Mouse (Mus musculus) CH12.LX (cell line): ENCODE results near the gene Stc2.

Experiments used
- CTCF ChIP-seq, 2 experiments: IDR thresholded peaks in 1 of 2; conservative IDR thresholded peaks in 1 of 2; 2 replicates each; pipeline ENCODE4 v1.5.1; 2011 to 2012; ENCODE audit warnings: low read depth in 2 of 2, low read length in 2 of 2, improper control_type of control experiment in 1 of 2, inconsistent platforms in 1 of 2, mild to moderate bottlenecking in 1 of 2, moderate library complexity in 1 of 2
- EP300 ChIP-seq: IDR thresholded peaks from 2 replicates; pipeline ENCODE4 v1.6.1; 2011; ENCODE audit warnings: low read length, improper control_type of control experiment
- ETS1 ChIP-seq: conservative IDR thresholded peaks from 2 replicates; pipeline ENCODE4 v1.6.1; 2012; ENCODE audit warnings: low read depth, mild to moderate bottlenecking, inconsistent platforms, low read length, improper control_type of control experiment, moderate library complexity
- MYC ChIP-seq: IDR thresholded peaks from 2 replicates; pipeline ENCODE4 v1.6.1; 2011; ENCODE audit warnings: low read depth, mild to moderate bottlenecking, improper control_type of control experiment, low read length
- SMC3 ChIP-seq: IDR thresholded peaks from 2 replicates; pipeline ENCODE4 v1.6.1; 2011; ENCODE audit warnings: low read depth, low read length, improper control_type of control experiment
- TBP ChIP-seq: conservative IDR thresholded peaks from 2 replicates; pipeline ENCODE4 v1.6.1; 2011; ENCODE audit warnings: low read depth, low read length, improper control_type of control experiment
- USF1 ChIP-seq: IDR thresholded peaks from 2 replicates; pipeline ENCODE4 v1.6.1; 2014; ENCODE audit warnings: low read depth, mild to moderate bottlenecking, inconsistent platforms, low read length, improper control_type of control experiment
- ZC3H11A ChIP-seq: IDR thresholded peaks from 2 replicates; pipeline ENCODE4 v1.6.1; 2012; ENCODE audit warnings: low read depth, mild to moderate bottlenecking, inconsistent platforms, low read length, improper control_type of control experiment

DNA sequence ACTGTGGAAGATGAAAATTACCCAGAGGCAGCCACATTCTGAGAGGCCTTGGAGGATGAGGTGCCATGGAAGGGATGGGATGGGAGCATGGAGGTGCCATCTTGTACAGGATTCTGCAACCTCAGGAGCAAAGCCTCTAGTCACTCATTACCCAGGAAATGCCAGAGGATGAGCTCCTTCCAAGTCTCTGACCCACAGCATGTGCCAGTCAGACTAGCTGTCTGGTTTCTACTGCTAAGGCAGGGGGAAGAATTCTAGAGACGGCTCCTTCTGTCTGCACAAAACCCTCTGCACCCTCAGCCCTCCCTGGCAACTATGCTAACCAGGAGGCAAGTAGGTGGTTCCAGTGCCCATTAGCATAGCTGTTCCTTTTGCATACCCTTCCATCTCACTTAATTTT lies 15.4 kb downstream of the Stc2 start:
- no peak for TF ChIP-seq TBP
- TF ChIP-seq CTCF (conservative IDR thresholded peaks at IDR 0.05 in 1 of 2, IDR thresholded peaks at IDR 0.05 in 1 of 2; ENCODE audit: low read depth in 2 of 2, low read length in 2 of 2): no peak
- TF ChIP-seq MYC: no peak
- TF ChIP-seq ZC3H11A: no peak
- no peak for TF ChIP-seq SMC3
- no peak for TF ChIP-seq USF1
- TF ChIP-seq ETS1: peak; percentile 31; the same call in 1 of the 2 replicates
- TF ChIP-seq EP300: no peak
